30 mouse cellular contexts compared by ENCODE assay signal in the genomic region with DNA sequence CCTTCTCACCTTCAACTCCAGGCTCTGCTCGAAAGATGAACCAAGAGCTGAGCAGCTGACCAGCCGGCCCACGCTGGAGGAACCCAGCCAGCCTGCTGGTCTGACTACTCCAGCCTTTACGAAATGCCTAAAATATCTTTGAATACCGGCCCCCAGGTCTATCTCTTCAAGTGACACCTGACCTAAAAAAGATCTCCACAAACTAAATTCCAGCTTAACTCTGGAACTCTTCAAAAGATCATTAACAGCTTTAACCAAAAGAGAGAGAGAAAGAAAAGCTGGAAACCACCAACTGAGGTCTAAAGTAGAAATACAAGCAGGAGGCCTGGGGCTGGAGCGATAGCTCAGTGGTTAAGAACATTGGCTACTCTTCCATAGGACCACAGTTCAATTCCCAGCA. TPM values are rescaled to one million over a fixed set of nuclear protein-coding genes. Genes with fewer than 3 reads are reported as not detected.
"Had no signal": no experiment of that assay in that cellular context is flagged by ENCODE, and none has a peak within 500 bp of the region (broad histone marks: within the 10 kb centered on the region; RNA-seq: fewer than 3 reads in every experiment).

No protein-coding gene starts in this region.

- H3K9ac ChIP-seq: heart, embryonic 15.5 days; hindbrain, embryonic 15.5 days; kidney, embryonic 15.5 days; limb, embryonic 12.5 days; liver, embryonic 13.5 days; liver, embryonic 15.5 days; liver, postnatal 0 days had no signal

- H3K4me2 ChIP-seq: heart, embryonic 12.5 days; heart, embryonic 15.5 days; hindbrain, embryonic 13.5 days; hindbrain, embryonic 15.5 days; kidney, embryonic 15.5 days; limb, embryonic 12.5 days; liver, embryonic 13.5 days; liver, embryonic 15.5 days had no signal

- H3K4me3 ChIP-seq: gastrocnemius, adult 2 months; heart, adult 2 months; heart, embryonic 10.5 days; heart, embryonic 12.5 days; heart, embryonic 15.5 days; hindbrain, embryonic 13.5 days; hindbrain, embryonic 15.5 days; kidney, embryonic 15.5 days; limb, embryonic 10.5 days; limb, embryonic 12.5 days; liver, embryonic 13.5 days; liver, embryonic 15.5 days had no signal

- DNase-seq: gastrocnemius, adult 2 months; gastrocnemius, postnatal 10 days; gastrocnemius, postnatal 25 days; heart, adult 11 months; heart, adult 2 months; heart, postnatal 14 days; heart, postnatal 36 days; kidney, adult 8-10 months; layer of hippocampus, adult 9-11 months; layer of hippocampus, postnatal 36 days; liver; liver, embryonic 13.5 days; liver, postnatal 0 days had no signal

- H3K27ac ChIP-seq: gastrocnemius, adult 2 months; heart, adult 2 months; heart, embryonic 10.5 days; hindbrain, embryonic 13.5 days; hindbrain, embryonic 15.5 days; hindbrain, postnatal 0 days; kidney, embryonic 15.5 days; kidney, postnatal 0 days; limb, embryonic 10.5 days; limb, embryonic 12.5 days; liver, embryonic 13.5 days; liver, embryonic 15.5 days had no signal

- ATAC-seq: forebrain, embryonic 16.5 days; hindbrain, postnatal 0 days; intestine, embryonic 16.5 days; liver, postnatal 0 days had no signal

- H3K27me3 ChIP-seq: heart, embryonic 12.5 days; heart, embryonic 15.5 days; hindbrain, embryonic 13.5 days; hindbrain, embryonic 15.5 days; kidney, embryonic 15.5 days; limb, embryonic 12.5 days; liver, embryonic 13.5 days; liver, embryonic 15.5 days had no signal

- H3K9me3 ChIP-seq: heart, embryonic 10.5 days; heart, embryonic 12.5 days; heart, embryonic 15.5 days; hindbrain, embryonic 13.5 days; hindbrain, embryonic 15.5 days; kidney, embryonic 15.5 days; limb, embryonic 10.5 days; limb, embryonic 12.5 days; liver, embryonic 13.5 days; liver, embryonic 15.5 days had no signal

- H3K36me3 ChIP-seq: heart, embryonic 15.5 days; hindbrain, embryonic 15.5 days had no signal

RNA-seq across cellular contexts. Expression of a gene that starts 46.9 kb away (rescaled TPM):
- total RNA-seq: heart, postnatal 36 days; hematopoietic stem cell, adult 5-6 weeks had no signal
- polyA plus RNA-seq: gonadal fat pad, adult 2 months; heart, adult 2 months; heart, embryonic 12.5 days; heart, postnatal 0 days; intestine, embryonic 14.5 days; liver, embryonic 13.5 days; liver, postnatal 0 days had no signal
